Mouse (Mus musculus) heart, adult 2 months (tissue): ENCODE results near the gene Tacc2.

Source experiments
- CTCF ChIP-seq: fragments of 200-600 bp; IDR thresholded peaks from 2 replicates; pipeline ENCODE4 v1.8.1; 2022; ENCODE audit warnings: antibody characterized with exemption, mild to moderate bottlenecking, moderate library complexity
- POLR2A ChIP-seq: fragments of 200-500 bp; IDR thresholded peaks from 2 replicates; pipeline ENCODE4 v1.6.1; 2011; ENCODE audit warnings: mild to moderate bottlenecking, low read depth, low read length, control low read depth; ENCODE audit not compliant: insufficient read depth

DNA sequence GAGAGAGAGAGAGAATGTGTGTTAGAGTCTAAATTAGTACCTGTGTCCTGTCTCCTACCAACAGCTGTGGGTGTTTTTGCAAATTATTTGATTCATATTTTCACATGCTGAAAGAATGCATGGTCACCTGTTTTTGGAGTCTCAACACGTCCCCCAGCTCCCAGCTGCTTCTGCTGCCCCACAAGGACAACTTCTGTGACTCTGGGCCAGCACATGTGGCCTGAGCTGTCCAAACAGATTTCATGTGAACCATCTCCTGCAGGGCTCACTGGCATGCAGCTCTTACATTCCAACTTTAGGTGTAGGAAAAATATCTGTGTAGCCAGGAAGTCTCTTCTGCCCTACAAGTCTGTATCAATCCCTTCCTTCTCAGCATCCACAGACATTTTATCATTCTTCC lies 51.4 kb downstream of the Tacc2 start:
- no peak for TF ChIP-seq CTCF
- no peak for TF ChIP-seq POLR2A
